Mouse (Mus musculus) neural tube, embryonic 15.5 days (tissue): Measurements from ENCODE around the gene Grip2. TPM values are rescaled to one million over a fixed set of nuclear protein-coding genes. Genes with fewer than 3 reads are reported as not detected.

Experiments
- ATAC-seq: fragments of 200-750 bp; cut with Nextera tagmentation; 2 replicates; pipeline ENCODE4 v1.8.0; 2017; ENCODE audit warnings: mild to moderate bottlenecking, moderate TSS enrichment, moderate library complexity; ENCODE audit not compliant: low FRiP score
- H3K27ac ChIP-seq: fragments of 300-500 bp; sonication (generic); replicated peaks from 2 replicates; pipeline ENCODE4 v1.5.1; 2015; ENCODE audit warnings: mild to moderate bottlenecking, inconsistent platforms
- H3K27me3 ChIP-seq: fragments of 300-500 bp; sonication (generic); replicated peaks from 2 replicates; pipeline ENCODE4 v1.6.1; 2015; ENCODE audit warnings: inconsistent platforms
- H3K36me3 ChIP-seq: fragments of 300-500 bp; sonication (generic); 2 replicates; pipeline ENCODE4 v1.6.1; 2015; ENCODE audit warnings: inconsistent platforms
- H3K4me1 ChIP-seq: fragments of 300-500 bp; sonication (generic); 2 replicates; pipeline ENCODE4 v1.6.1; 2015; ENCODE audit warnings: inconsistent platforms
- H3K4me2 ChIP-seq: fragments of 300-500 bp; sonication (generic); 2 replicates; pipeline ENCODE4 v1.6.1; 2015; ENCODE audit warnings: inconsistent platforms, mild to moderate bottlenecking, moderate library complexity
- H3K4me3 ChIP-seq: fragments of 300-500 bp; sonication (generic); replicated peaks from 2 replicates; pipeline ENCODE4 v1.5.1; 2015; ENCODE audit warnings: mild to moderate bottlenecking, inconsistent platforms
- H3K9ac ChIP-seq: fragments of 300-500 bp; sonication (generic); replicated peaks from 2 replicates; pipeline ENCODE4 v1.6.1; 2015; ENCODE audit warnings: mild to moderate bottlenecking, inconsistent platforms
- H3K9me3 ChIP-seq: fragments of 300-500 bp; sonication (generic); replicated peaks from 2 replicates; pipeline ENCODE4 v1.6.1; 2016; ENCODE audit warnings: inconsistent platforms
- WGBS: fragments of 180-500 bp; shearing (Covaris S2); methylation state at CpG from one replicate; pipeline ENCODE4 v1.1.7; 2015; ENCODE audit warnings: mixed read lengths; 5-methylcytosine and 5-hydroxymethylcytosine counted together
- polyA plus RNA-seq: library from polyadenylated mRNA; unstranded; fragments of >200 nt; fragmentation: Nextera tagmentation; extraction: Ambion mirVana; gene quantifications from 2 replicates; pipeline ENCODE4 v1.2.1, GENCODE M21; 2015

The Grip2 gene
- polyA plus RNA-seq, 1 experiment from 2014 or later = 8.6 TPM

DNA sequence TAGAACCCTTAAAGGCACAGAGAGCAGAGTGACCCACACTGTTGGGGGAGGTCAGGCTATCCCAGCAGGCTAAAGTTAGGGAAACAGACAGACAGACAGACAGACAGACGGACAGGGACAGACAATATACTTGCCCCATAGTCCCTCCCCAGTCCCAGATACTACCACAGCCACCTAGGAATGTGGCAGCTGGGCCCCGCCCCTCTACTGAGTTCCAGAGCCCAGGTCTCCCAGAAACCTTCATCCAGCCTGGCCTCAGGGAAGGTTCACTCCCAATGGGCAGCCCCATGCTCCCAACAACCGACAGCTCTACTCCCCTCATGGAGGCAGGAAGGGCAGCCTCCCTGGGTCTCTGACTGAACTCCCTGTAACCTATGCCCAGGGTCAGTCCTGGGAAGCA is 31.4 kb downstream of the Grip2 start:
- H3K9me3 ChIP-seq = no peaks in the 10 kb centered on the region
- ATAC-seq = no peak
- H3K4me3 ChIP-seq = no peak overlapping the region
- peaks cover 36% of the 10 kb centered on the region for H3K4me1 ChIP-seq
- H3K4me2 ChIP-seq = no peak overlapping the region
- no peaks in the 10 kb centered on the region for H3K27me3 ChIP-seq
- H3K27ac ChIP-seq = no peak overlapping the region
- 70% methylated on average over 3 of the region's 3 CpGs for WGBS
- H3K9ac ChIP-seq = no peak overlapping the region
- H3K36me3 ChIP-seq = no peaks in the 10 kb centered on the region

GRCm38 (mm10) chr6:91788311-91788798 is 38.7 kb downstream of the Grip2 start:
- Histone ChIP-seq H3K36me3 (peaks cover 9% of the 10 kb centered on the region; the same call in 1 of the 2 replicates), H3K27ac (no peak overlapping the region), H3K4me1 (peaks cover 28% of the 10 kb centered on the region), H3K4me2 (no peak overlapping the region), H3K9me3 (no peaks in the 10 kb centered on the region), H3K27me3 (no peaks in the 10 kb centered on the region), H3K9ac (no peak overlapping the region), H3K4me3 (no peak overlapping the region)
- 86% methylated on average over 9 of the region's 9 CpGs for WGBS
- no peak for ATAC-seq

- Histone ChIP-seq H3K4me2 (no peak overlapping the region), H3K9ac (no peak overlapping the region), H3K4me3 (no peak overlapping the region), H3K36me3 (peaks cover 9% of the 10 kb centered on the region; the same call in 1 of the 2 replicates), H3K4me1 (no peaks in the 10 kb centered on the region), H3K27me3 (no peaks in the 10 kb centered on the region), H3K27ac (no peak overlapping the region), H3K9me3 (no peaks in the 10 kb centered on the region)
- ATAC-seq = no peak
- 85% methylated on average over 3 of the region's 3 CpGs for WGBS
Measured at GRCm38 (mm10) chr6:91785018-91785417, 42.0 kb downstream of the Grip2 start.

DNA sequence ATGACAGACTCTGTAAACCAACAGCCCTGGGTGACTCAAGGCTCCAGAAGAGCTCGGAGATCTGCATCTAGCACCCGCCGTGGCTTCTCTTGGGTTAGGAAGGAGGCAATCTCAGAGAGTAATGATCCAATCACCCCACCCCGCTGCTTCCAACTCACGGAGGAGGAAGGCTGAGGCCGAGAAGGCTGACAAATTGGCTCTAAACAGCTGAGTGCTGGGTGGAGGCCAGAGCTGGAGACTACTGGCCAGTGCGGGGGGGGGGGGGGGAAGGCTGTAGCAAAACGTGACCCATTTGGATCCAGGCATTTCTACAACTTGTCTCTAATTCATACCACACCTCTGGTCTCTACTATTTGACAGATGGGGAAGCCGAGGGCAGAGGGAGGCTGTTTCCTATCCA is 47.8 kb downstream of the Grip2 start:
- no peaks in the 10 kb centered on the region for H3K27me3 ChIP-seq
- WGBS = 63% methylated on average over 9 of the region's 9 CpGs
- no peaks in the 10 kb centered on the region for H3K9me3 ChIP-seq
- H3K4me2 ChIP-seq = no peak overlapping the region
- H3K4me1 ChIP-seq = no peaks in the 10 kb centered on the region
- no peak overlapping the region for H3K4me3 ChIP-seq
- H3K36me3 ChIP-seq = no peaks in the 10 kb centered on the region; the same call in 1 of the 2 replicates
- no peak overlapping the region for H3K27ac ChIP-seq
- H3K9ac ChIP-seq = no peak overlapping the region
- ATAC-seq = no peak

DNA sequence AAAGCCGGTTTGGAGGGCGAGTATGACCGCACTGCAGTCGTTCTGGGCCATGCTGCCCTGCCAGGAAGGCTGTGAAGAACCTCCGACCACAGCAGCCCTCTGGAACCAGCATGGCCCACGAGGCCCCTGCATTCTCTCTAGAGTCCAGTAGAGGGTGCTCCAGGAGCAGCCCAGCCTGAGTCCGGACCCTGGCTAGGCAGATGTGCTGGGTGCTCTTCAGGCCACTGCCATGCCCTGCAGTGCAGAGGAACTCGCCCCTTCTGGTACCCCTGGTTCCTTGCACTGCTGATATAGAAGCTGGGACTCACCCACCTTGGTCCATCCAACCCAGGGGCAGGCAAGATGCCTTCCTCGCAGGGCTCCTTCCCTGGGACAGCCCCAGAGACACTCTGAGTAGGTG is 50.5 kb downstream of the Grip2 start:
- peaks cover 13% of the 10 kb centered on the region for H3K36me3 ChIP-seq
- H3K9ac ChIP-seq = no peak overlapping the region

DNA sequence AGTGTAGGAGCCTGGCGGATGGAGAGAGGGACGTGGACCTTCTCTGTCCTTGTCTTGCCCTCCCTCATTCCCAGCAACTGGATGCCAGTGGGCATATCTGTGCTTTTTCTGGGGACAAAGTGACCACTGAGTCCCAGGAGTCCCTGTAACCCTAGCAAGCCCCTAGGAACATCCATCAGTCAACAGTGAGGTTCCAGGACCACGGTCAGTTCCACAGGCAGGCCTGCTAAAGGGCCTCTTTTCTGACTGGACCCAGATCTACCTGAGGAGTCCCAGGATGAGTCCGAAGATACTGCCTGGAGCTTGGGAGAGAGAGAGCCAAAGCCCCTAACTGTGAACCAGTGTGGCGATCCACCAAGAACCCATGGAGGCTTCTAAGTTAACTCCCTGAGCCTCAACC is 53.1 kb downstream of the Grip2 start:
- WGBS = 70% methylated on average over 5 of the region's 5 CpGs
- H3K4me3 ChIP-seq = no peak overlapping the region
- H3K27ac ChIP-seq = no peak overlapping the region
- no peaks in the 10 kb centered on the region for H3K27me3 ChIP-seq
- H3K36me3 ChIP-seq = peaks cover 21% of the 10 kb centered on the region
- no peak overlapping the region for H3K4me2 ChIP-seq
- no peak for ATAC-seq
- H3K9me3 ChIP-seq = no peaks in the 10 kb centered on the region
- no peak overlapping the region for H3K9ac ChIP-seq
- no peaks in the 10 kb centered on the region for H3K4me1 ChIP-seq

More for the DNA sequence above, 50.5 kb downstream of the Grip2 start:
- WGBS = 16% methylated on average over 9 of the region's 9 CpGs
- Histone ChIP-seq H3K4me2 (no peak overlapping the region), H3K27ac (no peak overlapping the region), H3K27me3 (no peaks in the 10 kb centered on the region), H3K4me3 (no peak overlapping the region), H3K4me1 (no peaks in the 10 kb centered on the region), H3K9me3 (no peaks in the 10 kb centered on the region)
- peak; percentile 83 for ATAC-seq

DNA sequence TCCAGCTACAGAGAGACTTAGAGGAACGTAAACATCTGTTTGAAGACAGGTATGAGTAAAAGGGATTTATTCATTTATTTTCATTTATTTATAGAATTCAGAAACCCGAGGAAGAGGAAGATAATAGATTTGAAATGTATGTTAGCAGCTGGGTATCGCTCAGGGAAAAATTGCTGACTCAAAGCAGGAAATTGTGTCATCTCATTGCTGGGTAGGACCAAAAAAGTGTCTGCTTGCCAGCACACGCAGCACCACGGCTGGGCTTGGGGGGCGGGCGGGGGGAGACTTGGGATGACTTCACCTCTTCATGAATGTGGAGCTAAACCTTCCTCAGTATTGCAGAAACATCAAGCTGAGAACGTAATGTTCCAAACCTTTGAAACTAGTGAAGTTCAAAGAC is 59.5 kb downstream of the Grip2 start:
- Histone ChIP-seq H3K36me3 (peaks cover 17% of the 10 kb centered on the region), H3K9me3 (no peaks in the 10 kb centered on the region), H3K4me2 (no peak overlapping the region), H3K9ac (no peak overlapping the region), H3K4me3 (no peak overlapping the region), H3K27me3 (no peaks in the 10 kb centered on the region), H3K4me1 (no peaks in the 10 kb centered on the region), H3K27ac (no peak overlapping the region)
- 85% methylated on average over 8 of the region's 8 CpGs for WGBS
- ATAC-seq = no peak

DNA sequence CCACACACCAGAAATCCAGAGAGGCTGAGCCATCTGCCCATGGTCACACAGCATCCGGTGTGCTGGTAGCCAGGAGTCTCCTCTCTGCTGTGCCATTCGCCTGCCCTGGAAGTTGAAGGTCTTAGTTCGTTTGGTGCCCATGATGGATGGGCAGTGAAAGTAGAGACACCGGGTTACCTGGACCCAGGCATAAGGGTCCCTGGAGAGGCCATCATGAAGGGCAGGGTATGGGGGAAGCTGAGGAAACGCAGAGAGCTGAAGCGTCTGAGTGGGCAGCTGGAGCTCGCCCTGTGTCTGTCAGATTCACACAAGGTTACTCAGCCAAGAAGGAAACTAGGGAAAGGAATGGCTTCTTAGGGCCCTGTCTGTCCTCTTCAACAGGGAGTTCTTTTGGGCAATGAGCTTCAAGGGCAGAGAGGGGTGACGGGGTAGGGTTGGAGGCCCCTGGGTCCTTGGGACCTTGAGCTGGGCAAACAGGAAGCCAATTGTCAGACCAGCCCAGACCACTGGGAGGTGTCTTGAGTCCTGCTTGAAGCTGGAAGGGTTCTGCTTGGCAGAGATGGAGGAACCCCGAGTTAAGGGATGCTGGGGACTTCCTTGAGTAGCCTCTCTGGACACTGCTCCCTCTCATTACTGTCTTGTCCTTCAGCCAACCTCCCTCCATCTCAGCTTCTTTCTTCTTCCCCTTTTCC is 64.9 kb downstream of the Grip2 start:
- WGBS = 87% methylated on average over 9 of the region's 9 CpGs
- H3K36me3 ChIP-seq = peaks cover 25% of the 10 kb centered on the region
- H3K4me3 ChIP-seq = no peak overlapping the region
- no peaks in the 10 kb centered on the region for H3K4me1 ChIP-seq
- no peak for ATAC-seq
- H3K27ac ChIP-seq = no peak overlapping the region
- H3K9me3 ChIP-seq = no peaks in the 10 kb centered on the region
- H3K4me2 ChIP-seq = no peak overlapping the region
- H3K9ac ChIP-seq = no peak overlapping the region
- H3K27me3 ChIP-seq = no peaks in the 10 kb centered on the region

GRCm38 (mm10) chr6:91754845-91755244 is 72.2 kb downstream of the Grip2 start:
- peaks cover 4% of the 10 kb centered on the region; the same call in 1 of the 2 replicates for H3K4me1 ChIP-seq
- 85% methylated on average over 12 of the region's 12 CpGs for WGBS
- H3K27ac ChIP-seq = no peak overlapping the region
- H3K4me3 ChIP-seq = no peak overlapping the region
- no peaks in the 10 kb centered on the region for H3K27me3 ChIP-seq
- no peak overlapping the region for H3K9ac ChIP-seq
- H3K4me2 ChIP-seq = no peak overlapping the region
- no peaks in the 10 kb centered on the region for H3K9me3 ChIP-seq
- peaks cover 76% of the 10 kb centered on the region for H3K36me3 ChIP-seq
- no peak for ATAC-seq

- no peaks in the 10 kb centered on the region for H3K9me3 ChIP-seq
- peak overlapping the region; percentile 28; the same call in 1 of the 2 replicates for H3K27ac ChIP-seq
- no peak for ATAC-seq
- peaks cover 4% of the 10 kb centered on the region; the same call in 1 of the 2 replicates for H3K4me1 ChIP-seq
- peaks cover 75% of the 10 kb centered on the region for H3K36me3 ChIP-seq
- 33% methylated on average over 6 of the region's 6 CpGs for WGBS
- H3K4me2 ChIP-seq = no peak overlapping the region
- H3K9ac ChIP-seq = no peak overlapping the region
- no peaks in the 10 kb centered on the region for H3K27me3 ChIP-seq
- H3K4me3 ChIP-seq = no peak overlapping the region
Measured at GRCm38 (mm10) chr6:91754098-91754497, 73.0 kb downstream of the Grip2 start.

- Histone ChIP-seq H3K4me1 (peaks cover 4% of the 10 kb centered on the region; the same call in 1 of the 2 replicates), H3K9me3 (no peaks in the 10 kb centered on the region), H3K9ac (no peak overlapping the region), H3K27me3 (no peaks in the 10 kb centered on the region), H3K27ac (peak overlapping the region; percentile 24; the same call in 1 of the 2 replicates), H3K4me2 (no peak overlapping the region), H3K4me3 (no peak overlapping the region), H3K36me3 (peaks cover 80% of the 10 kb centered on the region)
- WGBS = 53% methylated on average over 8 of the region's 8 CpGs
- ATAC-seq = no peak
Measured at GRCm38 (mm10) chr6:91752884-91753283, 74.2 kb downstream of the Grip2 start.

GRCm38 (mm10) chr6:91750976-91751375 is 76.1 kb downstream of the Grip2 start:
- Histone ChIP-seq H3K27ac (no peak overlapping the region), H3K27me3 (no peaks in the 10 kb centered on the region), H3K36me3 (peaks cover 78% of the 10 kb centered on the region), H3K9me3 (no peaks in the 10 kb centered on the region), H3K9ac (no peak overlapping the region), H3K4me1 (peaks cover 4% of the 10 kb centered on the region; the same call in 1 of the 2 replicates), H3K4me2 (no peak overlapping the region), H3K4me3 (no peak overlapping the region)
- no peak for ATAC-seq
- 78% methylated on average over 3 of the region's 3 CpGs for WGBS
